Mouse (Mus musculus) midbrain, embryonic 11.5 days (tissue): Measurements from ENCODE around the gene Pomp. TPM values are rescaled to one million over a fixed set of nuclear protein-coding genes. Genes with fewer than 3 reads are reported as not detected.

Experiments
- polyA plus RNA-seq: library from polyadenylated mRNA; unstranded; fragments of >200 nt; fragmentation: Nextera tagmentation; extraction: Ambion mirVana; gene quantifications from 2 replicates; pipeline ENCODE4 v1.2.1, GENCODE M21; 2014

The Pomp gene
- polyA plus RNA-seq, 1 experiment from 2014 or later = 573 TPM

Other genes with a start within 250 kb of the Pomp start
- gene Flt1, start 134.4 kb upstream of the Pomp start, polyA plus RNA-seq = 11.2 and 11.6 TPM in 2 replicates
- 4.3 and 4.5 TPM in 2 replicates for gene Slc46a3, start 34.4 kb downstream of the Pomp start, polyA plus RNA-seq
- 13.8 and 18.3 TPM in 2 replicates for gene Mtus2, start 96.9 kb downstream of the Pomp start, polyA plus RNA-seq